Mouse (Mus musculus) liver, embryonic 11.5 days (tissue): ENCODE measurements around the gene Fkbp5. TPM values are rescaled to one million over a fixed set of nuclear protein-coding genes. Genes with fewer than 3 reads are reported as not detected.
"Not testable (repeated sequence)": the region's sequence is repeated elsewhere in the genome, so short reads cannot be mapped to it uniquely, and the experiment has no call there.

Experiments
- ATAC-seq: fragments of 200-750 bp; cut with Nextera tagmentation; replicated peaks from 2 replicates; pipeline ENCODE4 v1.8.0; 2017; ENCODE audit warnings: moderate number of reproducible peaks, mild to moderate bottlenecking, moderate TSS enrichment, moderate library complexity; ENCODE audit not compliant: low FRiP score
- DNase-seq: peaks from one replicate; pipeline ENCODE4 v3.0.0-alpha.2; 2017; ENCODE audit warnings: low spot score
- H3K27ac ChIP-seq: fragments of 300-500 bp; sonication (generic); 2 replicates; pipeline ENCODE4 v1.5.1; 2014; ENCODE audit warnings: mild to moderate bottlenecking, low read depth, low read length, control low read depth
- H3K27me3 ChIP-seq: fragments of 300-500 bp; sonication (generic); replicated peaks from 2 replicates; pipeline ENCODE4 v1.6.1; 2014; ENCODE audit warnings: low read length, mixed read lengths; ENCODE audit not compliant: control insufficient read depth, insufficient read depth
- H3K36me3 ChIP-seq: fragments of 300-500 bp; sonication (generic); 2 replicates; pipeline ENCODE4 v1.6.1; 2014; ENCODE audit warnings: mild to moderate bottlenecking, low read length, moderate library complexity, mixed read lengths; ENCODE audit not compliant: control insufficient read depth, insufficient read depth
- H3K4me1 ChIP-seq: fragments of 300-500 bp; sonication (generic); replicated peaks from 2 replicates; pipeline ENCODE4 v1.6.1; 2014; ENCODE audit warnings: low read length, mixed read lengths; ENCODE audit not compliant: control insufficient read depth, insufficient read depth
- H3K4me2 ChIP-seq: fragments of 300-500 bp; sonication (generic); 2 replicates; pipeline ENCODE4 v1.6.1; 2014; ENCODE audit warnings: mild to moderate bottlenecking, control low read depth, moderate library complexity
- H3K4me3 ChIP-seq: fragments of 300-500 bp; sonication (generic); 2 replicates; pipeline ENCODE4 v1.5.1; 2014; ENCODE audit warnings: low read depth, low read length, control low read depth
- H3K9ac ChIP-seq: fragments of 300-500 bp; sonication (generic); 2 replicates; pipeline ENCODE4 v1.6.1; 2014; ENCODE audit warnings: low read depth, low read length, control low read depth
- H3K9me3 ChIP-seq: fragments of 300-500 bp; sonication (generic); 2 replicates; pipeline ENCODE4 v1.6.1; 2016; ENCODE audit warnings: low read length, inconsistent platforms, mixed read lengths; ENCODE audit not compliant: control insufficient read depth
- WGBS: fragments of 180-500 bp; shearing (Covaris S2); extraction: QIAGEN DNeasy Blood & Tissue Kit; methylation state at CpG from one replicate; pipeline ENCODE4 v1.1.7; 2014; 5-methylcytosine and 5-hydroxymethylcytosine counted together
- polyA plus RNA-seq: library from polyadenylated mRNA; unstranded; fragments of >200 nt; fragmentation: Nextera tagmentation; extraction: Ambion mirVana; gene quantifications from 2 replicates; pipeline ENCODE4 v1.2.1, GENCODE M21; 2014

Fkbp5 gene
- polyA plus RNA-seq, 1 experiment from 2014 or later = 10.1 TPM

DNA sequence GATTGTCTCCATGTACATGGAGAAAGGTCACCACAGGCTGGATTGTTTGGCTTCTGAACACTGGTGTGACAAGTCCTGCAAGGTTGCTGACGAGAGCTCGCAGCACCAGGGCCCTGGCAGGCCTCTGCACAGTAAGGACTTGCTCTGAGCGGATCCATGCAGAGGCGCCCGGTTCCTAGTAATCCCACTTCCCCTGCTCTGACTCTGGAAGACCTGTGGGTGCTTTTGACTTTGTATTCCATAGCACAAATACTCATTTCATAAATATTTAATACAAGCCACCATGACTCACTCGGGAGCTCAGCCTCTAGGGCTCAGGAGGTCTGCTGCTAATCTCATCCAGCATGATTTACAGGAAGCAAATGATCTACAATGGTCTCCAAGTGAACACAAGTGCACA is 97.7 kb downstream of the Fkbp5 start:
- ATAC-seq (no peak), DNase-seq (no peak)
- H3K27ac ChIP-seq = no peak overlapping the region
- H3K4me2 ChIP-seq = no peak overlapping the region
- no peak overlapping the region for H3K9ac ChIP-seq
- H3K4me1 ChIP-seq = no peaks in the 10 kb centered on the region
- no peaks in the 10 kb centered on the region for H3K27me3 ChIP-seq
- H3K4me3 ChIP-seq = no peak overlapping the region
- 72% methylated on average over 6 of the region's 6 CpGs for WGBS
- H3K36me3 ChIP-seq = 0 out of 2 replicates have a peak, but pooled peaks cover 2% of the 10 kb centered on the region
- no peaks in the 10 kb centered on the region for H3K9me3 ChIP-seq

DNA sequence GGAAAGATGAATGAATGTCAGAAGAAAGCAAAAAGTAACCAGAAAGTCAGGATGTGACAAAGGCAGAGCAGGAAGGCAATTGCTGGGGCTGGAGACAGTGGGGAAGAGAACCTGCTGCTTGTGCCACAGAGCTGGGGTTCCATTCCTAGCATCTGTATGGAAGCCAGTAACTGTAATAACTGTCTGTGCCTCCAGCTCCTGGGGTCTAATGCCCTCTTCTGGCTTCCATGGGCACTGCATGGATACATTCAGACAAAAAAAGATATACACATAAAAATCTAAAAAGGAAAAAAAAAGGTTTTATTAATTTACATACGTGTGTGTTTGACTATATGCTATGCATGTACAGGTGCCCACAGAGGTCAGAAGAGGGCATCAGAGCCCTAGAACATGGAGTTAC is 98.4 kb downstream of the Fkbp5 start:
- DNase-seq (no peak), ATAC-seq (no peak)
- 86% methylated on average over 1 of the region's 1 CpGs for WGBS
- Histone ChIP-seq H3K4me2 (no peak overlapping the region), H3K9me3 (no peaks in the 10 kb centered on the region), H3K9ac (no peak overlapping the region), H3K27me3 (no peaks in the 10 kb centered on the region), H3K36me3 (0 out of 2 replicates have a peak, but pooled peaks cover 2% of the 10 kb centered on the region), H3K4me3 (no peak overlapping the region), H3K27ac (no peak overlapping the region), H3K4me1 (no peaks in the 10 kb centered on the region)

DNA sequence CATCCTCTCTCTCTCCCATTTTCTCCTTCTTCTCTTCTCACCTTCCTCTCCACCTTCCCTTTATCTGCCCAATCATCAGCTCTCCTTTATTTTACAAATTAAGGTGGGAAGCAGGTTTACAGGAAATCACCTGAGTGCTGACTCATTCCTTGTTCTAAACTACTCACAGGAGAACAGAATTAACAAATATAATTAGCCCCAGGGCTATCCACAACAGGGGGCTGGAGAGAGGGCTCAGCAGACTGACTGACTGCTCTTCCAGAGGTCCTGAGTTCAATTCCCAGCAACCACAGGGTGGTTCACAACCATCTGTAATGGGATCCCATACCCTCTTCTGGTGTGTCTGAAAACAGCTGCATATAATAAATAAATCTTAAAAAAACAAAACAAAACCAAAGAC is 98.8 kb downstream of the Fkbp5 start:
- not testable (repeated sequence) for H3K27ac ChIP-seq, H3K9ac ChIP-seq, H3K4me2 ChIP-seq, H3K27me3 ChIP-seq, H3K36me3 ChIP-seq, ATAC-seq, DNase-seq, H3K9me3 ChIP-seq, H3K4me3 ChIP-seq, H3K4me1 ChIP-seq

DNA sequence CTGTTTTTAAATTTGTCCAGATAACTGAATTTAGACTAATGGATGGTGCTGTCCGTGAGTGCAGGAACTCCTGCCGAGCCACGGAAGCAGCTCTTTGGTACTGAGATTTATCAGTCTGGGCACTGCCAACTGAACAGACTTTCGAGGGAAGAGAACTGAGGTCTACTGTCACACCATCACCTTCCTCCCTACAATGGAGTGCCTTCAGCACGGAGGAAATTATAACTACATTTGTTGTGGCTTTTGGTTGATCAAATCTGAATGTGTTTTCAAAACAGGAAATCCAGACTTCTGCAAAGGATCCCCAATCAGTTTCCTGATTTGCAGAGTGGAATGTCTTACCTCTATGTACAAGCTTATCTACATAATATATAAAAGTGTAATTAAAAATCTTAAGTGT is 99.6 kb downstream of the Fkbp5 start:
- Histone ChIP-seq H3K9me3 (no peaks in the 10 kb centered on the region), H3K9ac (no peak overlapping the region), H3K4me1 (no peaks in the 10 kb centered on the region), H3K4me2 (no peak overlapping the region), H3K27ac (no peak overlapping the region), H3K36me3 (0 out of 2 replicates have a peak, but pooled peaks cover 2% of the 10 kb centered on the region), H3K27me3 (no peaks in the 10 kb centered on the region), H3K4me3 (no peak overlapping the region)
- DNase-seq (no peak), ATAC-seq (no peak)
- 85% methylated on average over 5 of the region's 5 CpGs for WGBS

DNA sequence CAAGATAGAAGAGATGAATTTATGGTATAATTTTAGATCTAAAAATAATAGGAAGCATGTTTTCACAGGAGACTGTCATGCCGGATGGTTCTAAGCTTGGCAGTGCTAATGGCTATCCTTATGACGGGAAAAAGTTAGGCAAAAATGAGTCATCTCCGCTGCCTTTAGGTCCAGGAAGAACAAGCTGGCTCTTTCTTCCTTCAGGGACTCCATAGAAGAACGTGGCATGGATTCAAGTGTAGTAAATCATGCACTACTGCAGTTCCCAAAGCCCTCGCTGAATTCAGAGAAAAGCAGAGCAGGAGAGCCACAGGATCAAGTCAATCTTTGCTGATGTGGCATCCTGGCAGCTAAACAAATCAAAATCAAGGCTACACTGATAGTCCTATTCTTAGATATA is 102.1 kb downstream of the Fkbp5 start:
- Histone ChIP-seq H3K4me1 (no peaks in the 10 kb centered on the region), H3K4me2 (no peak overlapping the region), H3K36me3 (peaks cover 4% of the 10 kb centered on the region; the same call in 1 of the 2 replicates), H3K27me3 (no peaks in the 10 kb centered on the region), H3K9ac (no peak overlapping the region), H3K9me3 (no peaks in the 10 kb centered on the region), H3K4me3 (no peak overlapping the region), H3K27ac (no peak overlapping the region)
- no peak for DNase-seq
- no peak for ATAC-seq
- WGBS = 84% methylated on average over 5 of the region's 5 CpGs

DNA sequence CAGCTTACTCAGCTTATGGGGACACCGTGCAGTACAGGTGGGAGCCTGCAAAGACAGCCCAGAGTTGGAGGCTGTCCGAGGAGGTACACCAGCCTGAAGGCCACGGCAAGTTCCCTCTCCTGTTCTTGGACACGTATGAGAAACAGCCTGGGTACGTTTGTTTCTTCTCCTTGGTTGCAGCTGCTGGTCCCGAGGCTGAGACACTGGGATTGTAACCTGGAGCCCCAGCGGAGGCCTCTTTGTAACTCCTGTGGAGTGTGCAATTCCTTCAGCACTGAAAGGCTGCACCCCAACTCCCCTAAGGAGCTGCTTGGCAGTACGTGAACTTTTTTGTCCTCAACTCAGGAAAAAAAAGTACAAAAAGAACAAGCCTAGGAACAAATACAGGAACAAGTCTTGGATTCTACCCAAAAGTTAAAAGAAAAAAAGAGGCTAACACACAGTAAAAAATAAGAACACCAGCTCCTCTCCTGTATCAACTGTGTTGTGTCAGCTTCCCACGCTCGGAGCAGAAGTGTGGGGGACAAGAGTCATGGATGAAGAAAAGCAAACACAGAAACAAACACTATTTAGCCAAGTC is 105.9 kb downstream of the Fkbp5 start:
- ATAC-seq = no peak
- Histone ChIP-seq H3K4me3 (no peak overlapping the region), H3K4me1 (no peaks in the 10 kb centered on the region), H3K9me3 (no peaks in the 10 kb centered on the region), H3K27ac (no peak overlapping the region), H3K4me2 (no peak overlapping the region), H3K9ac (no peak overlapping the region), H3K27me3 (no peaks in the 10 kb centered on the region), H3K36me3 (peaks cover 10% of the 10 kb centered on the region; the same call in 1 of the 2 replicates)
- DNase-seq = no peak
- WGBS = 91% methylated on average over 10 of the region's 10 CpGs

DNA sequence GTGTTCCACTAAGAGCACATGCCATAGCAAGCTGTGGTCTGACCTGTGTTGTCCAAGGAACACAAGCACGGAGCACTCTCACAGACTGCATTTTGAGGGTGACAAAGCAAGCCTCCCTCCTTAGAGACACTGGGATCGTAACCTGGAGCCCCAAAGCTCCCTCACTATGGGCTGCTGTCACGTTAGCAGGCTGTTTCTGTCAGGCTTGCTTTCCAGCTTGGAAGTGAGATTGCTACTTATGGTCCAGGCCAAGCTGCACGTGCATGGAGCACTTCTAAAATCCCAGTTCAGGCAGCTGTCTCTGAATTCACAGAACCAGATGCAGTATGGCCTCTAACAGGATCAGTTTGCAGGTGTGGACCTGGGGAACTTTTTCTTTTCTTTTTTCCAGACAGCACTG is 106.6 kb downstream of the Fkbp5 start:
- Histone ChIP-seq H3K36me3 (peaks cover 16% of the 10 kb centered on the region; the same call in 1 of the 2 replicates), H3K9me3 (no peaks in the 10 kb centered on the region), H3K9ac (no peak overlapping the region), H3K27me3 (no peaks in the 10 kb centered on the region), H3K4me3 (no peak overlapping the region), H3K27ac (no peak overlapping the region), H3K4me2 (no peak overlapping the region), H3K4me1 (no peaks in the 10 kb centered on the region)
- WGBS = 89% methylated on average over 4 of the region's 4 CpGs
- no peak for ATAC-seq
- no peak for DNase-seq

DNA sequence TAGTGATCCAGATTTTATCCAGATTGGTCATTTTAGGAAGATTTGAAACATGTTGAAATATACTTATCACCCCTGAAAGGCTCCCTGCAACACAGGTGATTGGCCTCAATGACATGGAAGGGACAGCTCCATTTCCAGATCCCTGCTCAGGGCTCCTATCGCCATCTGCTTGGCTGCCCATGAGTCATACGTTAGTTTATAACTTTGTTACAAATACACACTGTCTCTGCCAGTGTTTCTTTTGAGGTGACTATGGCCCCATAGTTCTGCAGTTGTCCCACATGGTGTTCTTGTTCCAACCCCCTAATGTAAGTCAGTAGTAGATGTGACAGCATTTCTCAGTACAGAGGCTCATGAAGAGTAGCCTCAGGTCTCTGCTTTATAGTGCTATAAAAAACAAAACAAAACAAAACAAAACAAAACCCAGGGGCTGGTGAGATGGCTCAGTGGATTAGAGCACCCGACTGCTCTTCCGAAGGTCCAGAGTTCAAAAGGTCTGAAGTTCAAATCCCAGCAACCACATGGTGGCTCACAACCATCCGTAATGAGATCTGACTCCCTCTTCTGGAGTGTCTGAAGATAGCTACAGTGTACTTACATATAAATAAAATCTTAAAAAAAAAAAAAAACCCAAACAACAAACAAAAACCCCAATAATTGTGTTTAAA is 108.9 kb downstream of the Fkbp5 start:
- no peak for ATAC-seq

More for the DNA sequence above, 108.9 kb downstream of the Fkbp5 start:
- Histone ChIP-seq H3K27me3 (no peaks in the 10 kb centered on the region), H3K4me2 (no peak overlapping the region), H3K4me1 (no peaks in the 10 kb centered on the region), H3K9ac (no peak overlapping the region), H3K36me3 (peaks cover 23% of the 10 kb centered on the region; the same call in 1 of the 2 replicates), H3K27ac (no peak overlapping the region), H3K4me3 (no peak overlapping the region), H3K9me3 (no peaks in the 10 kb centered on the region)
- DNase-seq = no peak
- WGBS = 81% methylated on average over 5 of the region's 5 CpGs
